30 mouse cellular contexts compared by ENCODE assay signal in the genomic region with DNA sequence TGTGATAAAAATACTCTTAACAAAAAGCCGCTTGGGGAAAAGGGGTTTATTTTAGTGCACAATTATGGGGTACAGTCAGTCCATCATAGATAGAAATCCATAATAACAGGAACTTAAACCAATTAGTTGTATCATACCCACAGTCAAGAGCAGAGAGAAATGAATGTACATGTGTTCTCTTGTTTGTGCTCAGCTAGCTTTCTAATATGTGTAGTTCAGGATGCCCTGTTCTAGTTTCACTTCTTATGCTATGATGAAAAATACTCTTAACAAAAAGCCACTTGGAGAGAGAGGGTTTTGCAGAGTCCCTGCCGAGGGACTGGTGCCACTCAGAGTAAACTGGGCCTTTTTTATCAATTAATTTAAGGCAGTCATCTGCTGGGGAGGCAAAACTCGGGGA.
DNase-seq lines count a peak whose midpoint lies in the region; ATAC-seq and TF ChIP-seq lines count a peak whose summit lies in the region.
"Had no signal": no experiment of that assay in that cellular context is flagged by ENCODE, and none has a peak within 500 bp of the region (broad histone marks: within the 10 kb centered on the region; RNA-seq: fewer than 3 reads in every experiment).

No protein-coding gene starts in this region.

- H3K9ac ChIP-seq in midbrain, embryonic 11.5 days (ENCODE audit: low read length), result no peak overlapping the region
- H3K9ac ChIP-seq: embryonic facial prominence, embryonic 13.5 days; forebrain, embryonic 13.5 days; hindbrain, embryonic 12.5 days had no signal

- no peaks in the 10 kb centered on the region for H3K27me3 ChIP-seq in limb, embryonic 10.5 days (ENCODE audit: low read depth, poor library complexity, severe bottlenecking)
- no peaks in the 10 kb centered on the region for H3K27me3 ChIP-seq in midbrain, embryonic 11.5 days (ENCODE audit: control insufficient read depth, insufficient read depth, low read length)
- H3K27me3 ChIP-seq: embryonic facial prominence, embryonic 13.5 days; forebrain, embryonic 13.5 days; hindbrain, embryonic 12.5 days had no signal

- H3K4me3 ChIP-seq in gastrocnemius, adult 2 months, result no peak overlapping the region
- no peak overlapping the region for H3K4me3 ChIP-seq in limb, embryonic 10.5 days
- no peak overlapping the region for H3K4me3 ChIP-seq in midbrain, embryonic 11.5 days (ENCODE audit: low read depth, low read length)
- H3K4me3 ChIP-seq: embryonic facial prominence, embryonic 10.5 days; embryonic facial prominence, embryonic 13.5 days; erythroblast, embryonic 14.5 days; forebrain, embryonic 10.5 days; forebrain, embryonic 13.5 days; heart, adult 2 months; hindbrain, embryonic 12.5 days had no signal

- no peaks in the 10 kb centered on the region for H3K9me3 ChIP-seq in limb, embryonic 10.5 days (replicated peaks)
- no peaks in the 10 kb centered on the region for H3K9me3 ChIP-seq in midbrain, embryonic 11.5 days (ENCODE audit: control insufficient read depth, low read length)
- H3K9me3 ChIP-seq: embryonic facial prominence, embryonic 10.5 days; embryonic facial prominence, embryonic 13.5 days; forebrain, embryonic 10.5 days; forebrain, embryonic 13.5 days; hindbrain, embryonic 12.5 days had no signal

- intact Hi-C loops in gastrocnemius, adult 2 months (cut with DNase I), result no loop called here
- intact Hi-C loops in gastrocnemius, postnatal 36 days (cut with DNase I), result no loop called here

- ATAC-seq in granulocyte monocyte progenitor cell, adult 5-6 weeks (replicated peaks; ENCODE audit: poor library complexity, severe bottlenecking), result peak; percentile 43
- no peak for ATAC-seq in midbrain, embryonic 11.5 days (ENCODE audit: low FRiP score)
- ATAC-seq: activated CD4-positive, CD25-positive, alpha-beta regulatory T cell, adult 4 months; forebrain, embryonic 13.5 days; forebrain, embryonic 16.5 days; hindbrain, embryonic 16.5 days; inflammation-experienced regulatory T-cells, adult 6 months; intestine, embryonic 16.5 days had no signal

- no peak for DNase-seq in gastrocnemius, adult 2 months
- no peak for DNase-seq in gastrocnemius, postnatal 36 days
- DNase-seq in A20 (ENCODE audit: low read depth, low spot score), result peak; percentile 22
- no peak for DNase-seq in limb, embryonic 10.5 days (ENCODE audit: low spot score)
- DNase-seq in midbrain, embryonic 11.5 days (ENCODE audit: low spot score, missing footprints), result no peak
- DNase-seq: adrenal gland, adult 8-10 months; adrenal gland, postnatal 25 days; B cell, adult 2 months; cerebellum, adult 11-12 months; cerebellum, adult 8-10 months; cerebellum, postnatal 10 days; cerebellum, postnatal 36 days; embryo, embryonic 11 days; gastrocnemius, postnatal 14 days; heart, adult 2 months; heart, postnatal 14 days; kidney, adult 18-20 months had no signal

- no peaks in the 10 kb centered on the region for H3K36me3 ChIP-seq in limb, embryonic 10.5 days
- no peaks in the 10 kb centered on the region for H3K36me3 ChIP-seq in midbrain, embryonic 11.5 days (ENCODE audit: control insufficient read depth, insufficient read depth, low read length)
- H3K36me3 ChIP-seq: embryonic facial prominence, embryonic 10.5 days; embryonic facial prominence, embryonic 13.5 days; forebrain, embryonic 10.5 days; hindbrain, embryonic 12.5 days had no signal

- H3K4me2 ChIP-seq in midbrain, embryonic 11.5 days, result no peak overlapping the region
- H3K4me2 ChIP-seq: embryonic facial prominence, embryonic 13.5 days; forebrain, embryonic 13.5 days; heart, embryonic 11.5 days; hindbrain, embryonic 12.5 days had no signal

- H3K27ac ChIP-seq in gastrocnemius, adult 2 months, result peak overlapping the region; percentile 4; the same call in 1 of the 2 replicates
- H3K27ac ChIP-seq in limb, embryonic 10.5 days, result no peak overlapping the region
- H3K27ac ChIP-seq in midbrain, embryonic 11.5 days (ENCODE audit: low read depth, low read length), result no peak overlapping the region
- H3K27ac ChIP-seq: embryonic facial prominence, embryonic 10.5 days; embryonic facial prominence, embryonic 13.5 days; forebrain, embryonic 10.5 days; forebrain, embryonic 13.5 days; heart, adult 2 months; hindbrain, embryonic 12.5 days had no signal

- 84% methylated on average over 3 of the region's 3 CpGs for WGBS in limb, embryonic 10.5 days
- WGBS in midbrain, embryonic 11.5 days, result 85% methylated on average over 3 of the region's 3 CpGs

- TF ChIP-seq CTCF in gastrocnemius, adult 2 months (IDR thresholded peaks at IDR 0.05), result no peak

- H3K4me1 ChIP-seq in limb, embryonic 10.5 days, result no peaks in the 10 kb centered on the region
- H3K4me1 ChIP-seq in midbrain, embryonic 11.5 days (ENCODE audit: control insufficient read depth, insufficient read depth, low read length), result no peaks in the 10 kb centered on the region
- H3K4me1 ChIP-seq: embryonic facial prominence, embryonic 10.5 days; embryonic facial prominence, embryonic 13.5 days; forebrain, embryonic 10.5 days; forebrain, embryonic 13.5 days; hindbrain, embryonic 12.5 days had no signal
